Mouse (Mus musculus) MEL (cell line): Measurements from ENCODE around the gene Cdyl. TPM values are rescaled to one million over a fixed set of nuclear protein-coding genes. Genes with fewer than 3 reads are reported as not detected.

Source experiments
- DNase-seq: peaks from one replicate; pipeline ENCODE4 v3.0.0; 2011; ENCODE audit warnings: low read depth, low spot score
- H3K27ac ChIP-seq: 2 replicates; pipeline ENCODE4 v1.5.1; 2012; ENCODE audit warnings: low read depth, mild to moderate bottlenecking, control low read depth, low read length, moderate library complexity; ENCODE audit not compliant: control insufficient read depth
- H3K27me3 ChIP-seq, 2 experiments: fragments of 150-350 bp in 1 of 2; sonication (generic) in 1 of 2; 2 replicates each; pipeline ENCODE4 v1.6.1; 2012; ENCODE audit warnings: low read length in 2 of 2, mild to moderate bottlenecking in 2 of 2, improper control_type of control experiment in 1 of 2, moderate library complexity in 1 of 2; ENCODE audit not compliant: insufficient read depth in 2 of 2, control insufficient read depth in 1 of 2
- H3K36me3 ChIP-seq, 2 experiments: 2 replicates each; pipeline ENCODE4 v1.6.1; 2012 to 2014; ENCODE audit warnings: low read length in 2 of 2, improper control_type of control experiment in 1 of 2, inconsistent platforms in 1 of 2, mild to moderate bottlenecking in 1 of 2; ENCODE audit not compliant: insufficient read depth in 2 of 2, control insufficient read depth in 1 of 2
- H3K4me1 ChIP-seq, 2 experiments: fragments of 150-350 bp in 1 of 2; sonication (generic) in 1 of 2; 2 replicates each; pipeline ENCODE4 v1.6.1; 2012; ENCODE audit warnings: low read length in 2 of 2, improper control_type of control experiment in 1 of 2, mild to moderate bottlenecking in 1 of 2; ENCODE audit not compliant: insufficient read depth in 2 of 2, control insufficient read depth in 1 of 2
- H3K4me3 ChIP-seq, 2 experiments: fragments of 150-350 bp in 1 of 2; sonication (generic) in 1 of 2; 2 replicates each; pipeline ENCODE4 v1.5.1; 2012; ENCODE audit warnings: low read depth in 2 of 2, low read length in 2 of 2, mild to moderate bottlenecking in 2 of 2, moderate library complexity in 2 of 2, control low read depth in 1 of 2, improper control_type of control experiment in 1 of 2; ENCODE audit not compliant: control insufficient read depth in 1 of 2, insufficient read depth in 1 of 2
- H3K79me2 ChIP-seq: 2 replicates; pipeline ENCODE4 v1.6.1; 2012; ENCODE audit warnings: mild to moderate bottlenecking, low read length, moderate library complexity; ENCODE audit not compliant: control insufficient read depth, poor library complexity, insufficient read depth
- H3K9ac ChIP-seq: 2 replicates; pipeline ENCODE4 v1.6.1; 2012; ENCODE audit warnings: low read depth, mild to moderate bottlenecking, control low read depth, low read length, moderate library complexity; ENCODE audit not compliant: control insufficient read depth, poor library complexity, severe bottlenecking
- H3K9me3 ChIP-seq: fragments of 150-350 bp; sonication (generic); replicated peaks from 2 replicates; pipeline ENCODE4 v1.6.1; 2012; ENCODE audit warnings: mild to moderate bottlenecking, low read length, improper control_type of control experiment, moderate library complexity; ENCODE audit not compliant: insufficient read depth
- BHLHE40 ChIP-seq: IDR thresholded peaks from 2 replicates; pipeline ENCODE4 v1.6.1; 2012; ENCODE audit warnings: low read depth, mild to moderate bottlenecking, inconsistent platforms, low read length, improper control_type of control experiment, borderline replicate concordance
- CHD1 ChIP-seq: IDR thresholded peaks from 2 replicates; pipeline ENCODE4 v1.6.1; 2012; ENCODE audit warnings: low read depth, mild to moderate bottlenecking, inconsistent platforms, low read length, improper control_type of control experiment
- CHD2 ChIP-seq: IDR thresholded peaks from 2 replicates; pipeline ENCODE4 v1.6.1; 2011; ENCODE audit warnings: low read length, improper control_type of control experiment
- CTCF ChIP-seq, 3 experiments: IDR thresholded peaks in 2 of 3; conservative IDR thresholded peaks in 1 of 3; 2 replicates each; pipeline ENCODE4 v1.5.1; 2011 to 2012; ENCODE audit warnings: low read length in 3 of 3, low read depth in 2 of 3, mild to moderate bottlenecking in 2 of 3, improper control_type of control experiment in 1 of 3, inconsistent platforms in 1 of 3, mixed read lengths in 1 of 3, moderate library complexity in 1 of 3; ENCODE audit not compliant: control insufficient read depth in 1 of 3, insufficient read depth in 1 of 3, poor library complexity in 1 of 3, severe bottlenecking in 1 of 3
- E2F4 ChIP-seq: IDR thresholded peaks from 2 replicates; pipeline ENCODE4 v1.6.1; 2011; ENCODE audit warnings: low read depth, low read length, improper control_type of control experiment, borderline replicate concordance
- ELF1 ChIP-seq: IDR thresholded peaks from 2 replicates; pipeline ENCODE4 v1.6.1; 2014; ENCODE audit warnings: low read depth, mild to moderate bottlenecking, inconsistent platforms, low read length, improper control_type of control experiment, moderate library complexity
- EP300 ChIP-seq, 2 experiments: IDR thresholded peaks; 2 replicates each; pipeline ENCODE4 v1.6.1; 2011; ENCODE audit warnings: improper control_type of control experiment in 2 of 2, low read length in 2 of 2, low read depth in 1 of 2, mild to moderate bottlenecking in 1 of 2
- ETS1 ChIP-seq: IDR thresholded peaks from 2 replicates; pipeline ENCODE4 v1.6.1; 2012; ENCODE audit warnings: low read depth, mild to moderate bottlenecking, inconsistent platforms, low read length, improper control_type of control experiment, moderate library complexity
- GABPA ChIP-seq: IDR thresholded peaks from 2 replicates; pipeline ENCODE4 v1.6.1; 2012; ENCODE audit warnings: low read depth, mild to moderate bottlenecking, inconsistent platforms, low read length, improper control_type of control experiment, moderate library complexity
- GATA1 ChIP-seq: IDR thresholded peaks from 2 replicates; pipeline ENCODE4 v1.6.1; 2011; ENCODE audit warnings: low read depth, low read length, improper control_type of control experiment
- HCFC1 ChIP-seq: IDR thresholded peaks from 2 replicates; pipeline ENCODE4 v1.6.1; 2012; ENCODE audit warnings: low read depth, mild to moderate bottlenecking, inconsistent platforms, low read length, improper control_type of control experiment, moderate library complexity
- JUND ChIP-seq: IDR thresholded peaks from 2 replicates; pipeline ENCODE4 v1.6.1; 2011; ENCODE audit warnings: low read depth, mild to moderate bottlenecking, improper control_type of control experiment, low read length
- KAT2A ChIP-seq: conservative IDR thresholded peaks from 2 replicates; pipeline ENCODE4 v1.6.1; 2012; ENCODE audit warnings: low read depth, low read length, improper control_type of control experiment, inconsistent platforms
- MAFK ChIP-seq: IDR thresholded peaks from 2 replicates; pipeline ENCODE4 v1.6.1; 2011; ENCODE audit warnings: low read depth, mild to moderate bottlenecking, low read length, improper control_type of control experiment, borderline replicate concordance
- MAX ChIP-seq: IDR thresholded peaks from 2 replicates; pipeline ENCODE4 v1.6.1; 2011; ENCODE audit warnings: low read length, improper control_type of control experiment
- MAZ ChIP-seq: IDR thresholded peaks from 2 replicates; pipeline ENCODE4 v1.6.1; 2012; ENCODE audit warnings: low read depth, mild to moderate bottlenecking, inconsistent platforms, low read length, improper control_type of control experiment
- MEF2A ChIP-seq: IDR thresholded peaks from 2 replicates; pipeline ENCODE4 v1.6.1; 2014; ENCODE audit warnings: low read depth, mild to moderate bottlenecking, inconsistent platforms, low read length, improper control_type of control experiment; ENCODE audit not compliant: poor library complexity, insufficient replicate concordance, severe bottlenecking; ENCODE audit errors: extremely low read depth
- MXI1 ChIP-seq: IDR thresholded peaks from 2 replicates; pipeline ENCODE4 v1.6.1; 2011; ENCODE audit warnings: mild to moderate bottlenecking, low read depth, low read length, improper control_type of control experiment
- MYB ChIP-seq: IDR thresholded peaks from 2 replicates; pipeline ENCODE4 v1.6.1; 2011; ENCODE audit warnings: mild to moderate bottlenecking, low read depth, low read length, improper control_type of control experiment
- MYC ChIP-seq: IDR thresholded peaks from 2 replicates; pipeline ENCODE4 v1.6.1; 2011; ENCODE audit warnings: low read depth, mild to moderate bottlenecking, low read length, improper control_type of control experiment, moderate library complexity
- NELFE ChIP-seq: IDR thresholded peaks from 2 replicates; pipeline ENCODE4 v1.6.1; 2011; ENCODE audit warnings: low read depth, low read length, improper control_type of control experiment
- NRF1 ChIP-seq: IDR thresholded peaks from 2 replicates; pipeline ENCODE4 v1.6.1; 2014; ENCODE audit warnings: low read depth, mild to moderate bottlenecking, inconsistent platforms, low read length, improper control_type of control experiment, moderate library complexity; ENCODE audit not compliant: poor library complexity, insufficient read depth, severe bottlenecking
- POLR2A ChIP-seq, 2 experiments: IDR thresholded peaks; 2 replicates each; pipeline ENCODE4 v1.6.1; 2011 to 2012; ENCODE audit warnings: low read length in 2 of 2, mild to moderate bottlenecking in 2 of 2, control low read depth in 1 of 2, improper control_type of control experiment in 1 of 2, low read depth in 1 of 2, moderate library complexity in 1 of 2; ENCODE audit not compliant: control insufficient read depth in 1 of 2, insufficient read depth in 1 of 2, poor library complexity in 1 of 2
- POLR2AphosphoS2 ChIP-seq: IDR thresholded peaks from 2 replicates; pipeline ENCODE4 v1.6.1; 2011; ENCODE audit warnings: low read length, improper control_type of control experiment
- POLR2AphosphoS5 ChIP-seq: IDR thresholded peaks from 2 replicates; pipeline ENCODE4 v1.6.1; 2012; ENCODE audit warnings: low read depth, borderline replicate concordance, mild to moderate bottlenecking, inconsistent platforms, low read length, moderate library complexity, mixed read lengths
- RCOR1 ChIP-seq: IDR thresholded peaks from 2 replicates; pipeline ENCODE4 v1.6.1; 2012; ENCODE audit warnings: low read depth, mild to moderate bottlenecking, inconsistent platforms, low read length, improper control_type of control experiment
- SIN3A ChIP-seq: IDR thresholded peaks from 2 replicates; pipeline ENCODE4 v1.6.1; 2012; ENCODE audit warnings: low read length, improper control_type of control experiment, inconsistent platforms
- SMC3 ChIP-seq: IDR thresholded peaks from 2 replicates; pipeline ENCODE4 v1.6.1; 2011; ENCODE audit warnings: low read depth, low read length, improper control_type of control experiment
- TAL1 ChIP-seq: IDR thresholded peaks from 2 replicates; pipeline ENCODE4 v1.6.1; 2012; ENCODE audit warnings: mild to moderate bottlenecking, inconsistent platforms, low read length, moderate library complexity, mixed read lengths
- TBP ChIP-seq: IDR thresholded peaks from 2 replicates; pipeline ENCODE4 v1.8.0; 2011; ENCODE audit warnings: low read depth, low read length, improper control_type of control experiment
- TCF12 ChIP-seq: IDR thresholded peaks from 2 replicates; pipeline ENCODE4 v1.6.1; 2014; ENCODE audit warnings: low read depth, mild to moderate bottlenecking, inconsistent platforms, low read length, improper control_type of control experiment, moderate library complexity
- UBTF ChIP-seq: IDR thresholded peaks from 2 replicates; pipeline ENCODE4 v1.6.1; 2012; ENCODE audit warnings: low read depth, mild to moderate bottlenecking, inconsistent platforms, low read length, improper control_type of control experiment, moderate library complexity, borderline replicate concordance; ENCODE audit not compliant: insufficient read depth
- USF1 ChIP-seq: IDR thresholded peaks from 2 replicates; pipeline ENCODE4 v1.6.1; 2014; ENCODE audit warnings: low read depth, mild to moderate bottlenecking, inconsistent platforms, low read length, improper control_type of control experiment, moderate library complexity
- USF2 ChIP-seq, 2 experiments: IDR thresholded peaks; 2 replicates each; pipeline ENCODE4 v1.6.1; 2011 to 2012; ENCODE audit warnings: improper control_type of control experiment in 2 of 2, low read length in 2 of 2, borderline replicate concordance in 1 of 2, inconsistent platforms in 1 of 2, low read depth in 1 of 2, mild to moderate bottlenecking in 1 of 2; ENCODE audit not compliant: insufficient read depth in 1 of 2
- ZC3H11A ChIP-seq: IDR thresholded peaks from 2 replicates; pipeline ENCODE4 v1.6.1; 2012; ENCODE audit warnings: low read depth, mild to moderate bottlenecking, inconsistent platforms, low read length, improper control_type of control experiment
- ZKSCAN1 ChIP-seq: IDR thresholded peaks from 2 replicates; pipeline ENCODE4 v1.6.1; 2012; ENCODE audit warnings: low read depth, mild to moderate bottlenecking, inconsistent platforms, low read length, improper control_type of control experiment, moderate library complexity
- ZNF384 ChIP-seq: IDR thresholded peaks from 2 replicates; pipeline ENCODE4 v1.6.1; 2012; ENCODE audit warnings: low read depth, mild to moderate bottlenecking, inconsistent platforms, low read length, improper control_type of control experiment
- polyA plus RNA-seq, 2 experiments: library from polyadenylated mRNA; stranded (reverse) in 1 of 2; unstranded in 1 of 2; fragments of >175 nt in 1 of 2; fragments of >200 nt in 1 of 2; gene quantifications; 2 replicates each; pipeline versions ENCODE4 v1.2.1 to v1.2.4; 2012; ENCODE audit warnings: low replicate concordance in 2 of 2, low read depth in 1 of 2; ENCODE audit not compliant: insufficient read length in 2 of 2, insufficient read depth in 1 of 2, missing spikeins in 1 of 2
- total RNA-seq: library from RNA; depleted of rRNA; stranded (reverse); fragments of 300-350 nt; gene quantifications from 2 replicates; pipeline ENCODE4 v1.2.3, GENCODE M21; 2012

Cdyl gene
- total and polyA plus RNA-seq, 3 experiments: 8.9 to 32.2 TPM; not detected in 1

DNA sequence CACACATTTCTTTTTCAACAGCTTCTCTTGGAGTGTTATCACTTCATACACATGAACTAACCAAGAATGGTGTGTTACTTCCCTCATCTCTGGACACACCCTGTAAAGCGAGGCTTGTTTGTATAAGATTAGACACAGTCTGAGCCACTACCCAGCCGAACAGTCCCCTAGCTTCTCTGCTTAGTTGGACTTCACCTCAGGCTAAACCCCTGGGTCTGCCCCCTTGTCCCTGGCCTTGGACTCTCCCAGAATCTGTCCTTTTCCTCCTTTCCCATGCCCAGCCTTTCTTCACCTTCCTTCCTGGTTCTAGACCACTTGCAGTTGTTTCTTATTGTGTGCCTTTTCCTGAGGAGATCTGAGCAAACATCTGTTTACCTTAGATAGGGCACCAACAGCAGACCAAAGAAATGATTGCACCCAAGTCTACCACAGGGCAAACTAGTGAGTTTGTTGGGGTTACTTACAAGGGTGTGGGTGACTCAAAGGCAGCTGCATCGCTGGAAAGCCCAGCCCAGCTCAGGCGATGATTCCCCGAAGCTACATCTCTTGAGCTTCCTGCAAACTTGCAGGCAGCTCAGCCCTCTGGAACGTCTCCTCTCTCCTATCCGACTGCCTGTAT is 17.9 kb downstream of the Cdyl start:
- Histone ChIP-seq H3K27ac (peak overlapping the region; percentile 90), H3K36me3 (peaks cover 0 to 17% of the 10 kb centered on the region in 2 experiments; a peak in 2 of 4 replicates), H3K9me3 (no peaks in the 10 kb centered on the region), H3K9ac (peak overlapping the region; percentile 29), H3K27me3 (no peaks in the 10 kb centered on the region), H3K4me1 (peaks cover 5 to 20% of the 10 kb centered on the region in 2 experiments), H3K4me3 (peak overlapping the region; percentile 3 to 33), H3K79me2 (no peaks in the 10 kb centered on the region)
- DNase-seq: peak; percentile 93
- no peak for TF ChIP-seq HCFC1
- no peak for TF ChIP-seq MXI1
- no peak for TF ChIP-seq JUND
- peak; percentile 86 for TF ChIP-seq TCF12
- peak; percentile 59 for TF ChIP-seq ETS1
- TF ChIP-seq ZKSCAN1: no peak
- TF ChIP-seq ZNF384: no peak
- no peak for TF ChIP-seq CTCF (IDR thresholded peaks at IDR 0.05 in 2 of 3, conservative IDR thresholded peaks at IDR 0.05 in 1 of 3; ENCODE audit: control insufficient read depth in 1 of 3, insufficient read depth in 1 of 3, low read depth in 2 of 3, low read length in 3 of 3, poor library complexity in 1 of 3, severe bottlenecking in 1 of 3)
- no peak for TF ChIP-seq BHLHE40
- peak; percentile 19; the same call in 1 of the 2 replicates for TF ChIP-seq TBP
- TF ChIP-seq MEF2A: no peak
- TF ChIP-seq RCOR1: no peak; the same call in 1 of the 2 replicates
- peak; percentile 72; the same call in 1 of the 2 replicates for TF ChIP-seq MYC
- TF ChIP-seq GABPA: no peak
- no peak for TF ChIP-seq E2F4
- no peak for TF ChIP-seq ELF1
- no peak for TF ChIP-seq POLR2AphosphoS2
- TF ChIP-seq POLR2A (IDR thresholded peaks at IDR 0.05; ENCODE audit: control insufficient read depth in 1 of 2, insufficient read depth in 1 of 2, low read depth in 1 of 2, low read length in 2 of 2, poor library complexity in 1 of 2): 0 out of 4 replicates have a peak, but pooled peaks of 1 of the 2 experiments have one; percentile 37
- TF ChIP-seq CHD1: no peak
- TF ChIP-seq MAFK: no peak
- TF ChIP-seq KAT2A: no peak
- no peak for TF ChIP-seq USF1
- 0 out of 2 replicates have a peak, but pooled peaks have one; percentile 6 for TF ChIP-seq SMC3
- TF ChIP-seq ZC3H11A: no peak
- peak; percentile 87 for TF ChIP-seq TAL1
- TF ChIP-seq MAX: no peak
- no peak for TF ChIP-seq NELFE
- TF ChIP-seq CHD2: no peak
- TF ChIP-seq UBTF: no peak
- TF ChIP-seq MYB: no peak
- peak; percentile 87 for TF ChIP-seq GATA1
- TF ChIP-seq POLR2AphosphoS5: no peak
- TF ChIP-seq NRF1: no peak
- TF ChIP-seq SIN3A: peak; percentile 53
- TF ChIP-seq USF2 (IDR thresholded peaks at IDR 0.05; ENCODE audit: borderline replicate concordance in 1 of 2, insufficient read depth in 1 of 2, low read depth in 1 of 2, low read length in 2 of 2): no peak
- peak; percentile 87 for TF ChIP-seq EP300 (IDR thresholded peaks at IDR 0.05; ENCODE audit: low read depth in 1 of 2, low read length in 2 of 2)
- no peak for TF ChIP-seq MAZ
